Mouse (Mus musculus) heart, adult 18-20 months (tissue): Measurements from ENCODE around the gene Gm42791. TPM values are rescaled to one million over a fixed set of nuclear protein-coding genes. Genes with fewer than 3 reads are reported as not detected.

Experiments
- DNase-seq, 2 experiments: peaks; one replicate each; pipeline ENCODE4 v3.0.0; 2021 to 2022; ENCODE audit warnings: mixed read lengths in 1 of 2
- total RNA-seq, 2 experiments: library from RNA; stranded (reverse); gene quantifications; 2 replicates each; pipeline ENCODE4 v1.2.3; 2021

Gene Gm42791
- total RNA-seq, 2 experiments from 2014 or later = 2.7 to 5.3 TPM

GRCm38 (mm10) chr5:149007295-149007646 lies 12.3 kb upstream of the Gm42791 start:
- peak; percentile 18 to 63 for DNase-seq

DNA sequence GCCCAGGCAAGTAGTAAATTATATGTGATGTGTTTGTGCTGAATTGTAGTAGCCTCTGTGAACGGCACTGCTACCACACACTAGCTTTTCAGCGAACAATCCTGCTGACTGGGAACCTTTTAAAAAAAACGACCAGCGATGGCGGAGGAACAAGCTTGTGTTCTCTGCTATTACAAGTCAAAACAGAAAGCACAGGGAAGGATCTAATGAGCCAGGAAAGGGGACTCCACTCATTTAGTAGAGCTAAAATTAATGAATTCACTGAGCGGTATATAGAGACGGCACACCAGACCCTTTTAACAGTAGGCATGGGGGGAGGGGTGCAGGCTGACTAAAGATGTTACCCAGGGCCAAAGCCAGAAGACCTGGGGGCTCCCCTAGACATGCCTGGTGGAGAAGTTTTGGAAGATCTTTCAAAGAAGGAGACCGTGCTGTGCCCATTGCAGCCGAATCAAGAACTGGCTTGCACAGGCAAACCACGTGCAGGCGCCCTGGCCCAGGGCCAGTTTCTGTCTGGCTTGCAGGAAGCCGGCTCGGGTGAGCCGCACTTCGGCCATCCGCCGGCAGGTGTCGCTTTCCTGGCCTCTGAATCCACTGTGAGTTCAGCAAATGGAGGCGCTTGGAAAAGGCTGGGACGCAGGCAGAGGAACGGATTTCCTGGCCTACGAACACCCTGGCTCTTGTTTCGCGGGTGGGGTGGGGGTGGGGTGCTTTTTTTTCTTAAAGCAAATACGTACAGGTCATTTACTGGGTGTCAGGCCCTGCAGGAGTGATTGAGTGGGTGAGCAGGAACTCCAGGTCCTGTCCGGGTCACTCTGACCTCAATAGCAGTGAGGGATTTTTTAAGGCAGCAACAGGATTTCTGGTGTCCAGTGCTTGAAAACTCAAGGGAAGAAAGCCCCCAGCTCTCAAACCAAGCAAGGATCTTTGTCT lies 11.7 kb upstream of the Gm42791 start:
- DNase-seq = peak; percentile 99 to 100

DNA sequence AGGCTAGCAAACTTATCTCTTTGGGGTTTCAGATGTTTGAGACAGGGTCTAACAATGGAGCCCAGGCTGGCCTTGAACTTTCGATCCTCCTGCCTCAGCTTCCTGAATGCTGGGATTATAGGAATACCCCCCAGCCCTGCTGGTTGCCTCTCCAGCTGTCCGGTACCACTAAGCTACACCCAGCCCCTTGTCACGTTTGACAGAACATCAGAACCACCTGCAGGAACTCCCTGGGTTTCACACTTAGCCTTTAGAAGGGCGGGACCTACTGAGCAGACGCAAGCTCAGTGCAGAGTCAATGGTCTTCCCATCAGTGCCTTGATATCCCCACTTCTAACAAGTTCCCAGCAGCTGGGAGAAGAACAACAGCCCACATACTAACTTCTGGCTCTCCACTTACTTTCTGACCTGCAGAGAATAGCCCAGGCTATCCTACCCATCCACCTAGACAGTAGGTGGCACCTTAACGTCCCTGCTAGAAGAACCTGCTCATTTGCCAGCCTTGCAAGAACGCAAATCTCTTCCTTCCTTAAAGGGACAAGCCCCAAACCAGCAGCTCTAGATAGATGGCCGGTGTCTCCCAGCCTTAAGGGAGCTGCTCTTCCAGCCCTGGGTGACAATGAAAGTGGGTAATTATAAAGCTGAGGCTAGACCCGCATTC lies 10.9 kb upstream of the Gm42791 start:
- DNase-seq = no peak

GRCm38 (mm10) chr5:149005083-149005482 lies 10.1 kb upstream of the Gm42791 start:
- DNase-seq = no peak

- no peak for DNase-seq
Observed at GRCm38 (mm10) chr5:149003137-149003536, 8.2 kb upstream of the Gm42791 start.

- no peak for DNase-seq
Observed at GRCm38 (mm10) chr5:149002803-149003115, 7.8 kb upstream of the Gm42791 start.

DNA sequence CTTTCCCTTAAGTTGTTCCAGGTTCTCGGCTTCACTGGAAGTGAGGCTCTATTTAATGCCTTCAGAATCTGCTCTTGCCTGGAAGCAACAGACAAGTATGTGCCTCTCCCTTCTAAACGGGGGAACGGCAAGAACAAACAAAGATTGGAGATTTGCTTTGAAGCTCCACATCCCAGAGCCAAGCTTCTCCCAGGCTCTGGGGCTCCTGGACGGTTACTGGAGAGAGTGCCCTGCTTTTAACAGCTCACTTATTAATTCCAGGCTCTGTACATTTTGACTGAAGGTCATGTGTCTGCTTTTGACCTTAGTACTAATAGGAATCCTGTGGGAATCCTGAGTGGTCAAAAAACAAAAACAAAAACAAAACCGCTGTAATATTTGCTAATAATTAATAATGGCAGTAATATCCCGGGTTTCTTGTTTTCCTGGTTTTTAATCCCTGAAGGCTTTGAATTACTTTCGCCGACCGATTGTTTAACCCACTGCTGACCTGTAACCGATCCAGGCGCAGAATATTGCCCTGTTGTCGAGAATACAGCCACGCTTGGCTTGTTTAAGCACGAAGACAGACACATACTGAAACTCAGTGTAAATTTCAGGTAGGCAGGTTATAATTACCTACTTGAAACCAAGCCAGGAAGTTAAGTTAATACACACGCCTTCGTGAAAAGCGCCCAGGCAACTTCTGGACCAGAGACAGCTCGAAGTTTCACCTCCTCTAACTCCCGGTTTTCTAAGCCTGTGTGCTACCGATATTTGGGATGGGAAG lies 7.3 kb upstream of the Gm42791 start:
- no peak for DNase-seq

DNA sequence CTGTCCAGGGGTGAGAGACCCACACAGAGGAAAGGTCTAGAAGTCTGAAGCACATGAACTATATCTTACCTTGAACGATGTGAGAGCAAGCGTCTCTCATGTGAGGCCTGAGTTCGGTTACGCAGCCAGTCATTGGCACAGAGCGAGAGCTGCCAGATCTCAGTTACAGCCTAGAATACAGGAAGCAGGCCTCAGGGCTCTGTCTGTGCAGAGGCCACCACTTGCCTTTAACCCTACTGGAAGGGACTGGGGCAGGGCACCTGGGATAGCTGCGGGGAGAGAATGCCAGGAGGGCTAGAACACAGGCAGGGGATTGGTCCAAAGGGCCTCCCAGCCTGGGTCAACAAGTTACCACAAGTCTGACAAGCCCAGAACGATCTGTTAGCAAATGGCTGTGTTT lies 4.9 kb upstream of the Gm42791 start:
- DNase-seq = no peak

GRCm38 (mm10) chr5:148998512-148998911 lies 3.6 kb upstream of the Gm42791 start:
- no peak for DNase-seq

DNA sequence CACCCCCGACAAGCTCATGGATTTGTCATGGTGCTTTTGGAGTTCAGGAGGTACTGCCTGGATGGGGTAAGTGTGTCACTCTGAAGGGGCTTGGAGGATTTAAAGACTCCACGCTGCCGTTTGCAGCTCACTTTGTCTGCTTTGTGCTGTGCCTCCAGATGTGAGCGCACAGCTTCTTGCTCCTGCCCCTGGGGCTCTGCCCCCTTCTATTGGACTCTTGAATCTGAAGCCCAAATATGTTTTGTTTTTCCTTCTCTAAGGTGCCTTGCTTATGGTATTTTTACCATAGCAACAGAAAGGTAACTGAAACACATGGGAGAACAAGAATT lies 1.7 kb upstream of the Gm42791 start:
- DNase-seq = no peak

DNA sequence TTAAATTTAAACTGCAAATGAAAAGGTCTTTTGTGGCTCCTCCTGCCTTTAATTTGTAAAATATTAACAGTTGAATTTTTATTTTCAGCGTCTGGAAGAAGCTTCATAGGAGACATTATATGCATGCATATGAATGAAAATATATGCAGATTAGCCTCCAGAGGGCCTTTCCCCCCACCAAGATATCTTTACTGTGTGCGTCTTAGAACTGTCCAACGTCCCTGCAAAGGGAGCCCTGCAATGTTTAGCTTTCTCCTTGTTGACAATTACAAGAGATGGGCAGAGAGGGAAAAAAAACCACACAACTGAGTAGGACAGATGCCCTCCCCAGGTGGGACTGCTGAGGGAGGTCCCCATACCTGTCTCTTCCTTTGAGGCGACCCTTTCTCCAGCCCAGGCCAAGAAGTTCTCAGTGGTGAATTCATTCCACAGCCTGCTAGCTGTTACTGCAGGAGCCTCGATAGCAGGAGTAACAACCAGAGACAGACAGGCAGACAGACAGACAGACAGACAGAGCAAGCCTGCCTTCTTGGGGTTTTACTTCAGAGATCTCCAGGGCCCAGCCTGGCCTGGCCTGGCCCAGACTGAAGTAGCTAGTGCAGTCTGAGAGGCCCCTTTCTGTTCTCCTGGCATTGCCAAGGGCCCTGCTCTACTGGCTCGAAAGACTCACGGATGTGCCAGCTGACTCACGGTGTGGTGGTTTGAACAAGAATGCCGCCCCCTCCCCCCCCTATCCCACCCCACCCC lies 1.2 kb upstream of the Gm42791 start:
- no peak for DNase-seq

- DNase-seq = no peak
Observed at GRCm38 (mm10) chr5:148994311-148994705, 639 bp downstream of the Gm42791 start.

DNA sequence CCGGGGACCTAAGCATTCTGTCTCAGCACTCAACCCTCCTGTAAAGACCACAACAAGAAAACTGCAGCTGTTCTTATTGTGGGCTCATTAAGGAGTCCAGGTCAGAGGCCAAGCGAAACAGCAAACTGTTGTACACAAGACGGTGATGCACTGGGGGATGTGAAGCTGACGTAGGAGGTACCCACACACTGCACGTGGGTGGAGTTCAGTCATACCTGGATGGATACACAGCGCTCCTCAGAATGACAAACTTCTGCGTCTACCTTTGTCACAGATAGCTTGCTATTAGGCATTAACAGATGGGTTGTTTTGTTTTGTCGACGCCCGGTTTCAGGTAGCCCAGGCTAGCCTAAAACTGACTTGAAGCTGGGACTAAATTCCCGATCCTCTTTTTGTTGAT lies 2.3 kb downstream of the Gm42791 start:
- DNase-seq = no peak

- peak; percentile 29 to 49 for DNase-seq
Observed at GRCm38 (mm10) chr5:148990891-148991311, 4.0 kb downstream of the Gm42791 start.

- no peak for DNase-seq
Observed at GRCm38 (mm10) chr5:148989480-148989879, 5.5 kb downstream of the Gm42791 start.

- DNase-seq = no peak
Observed at GRCm38 (mm10) chr5:148984961-148985360, 10.0 kb downstream of the Gm42791 start.

DNA sequence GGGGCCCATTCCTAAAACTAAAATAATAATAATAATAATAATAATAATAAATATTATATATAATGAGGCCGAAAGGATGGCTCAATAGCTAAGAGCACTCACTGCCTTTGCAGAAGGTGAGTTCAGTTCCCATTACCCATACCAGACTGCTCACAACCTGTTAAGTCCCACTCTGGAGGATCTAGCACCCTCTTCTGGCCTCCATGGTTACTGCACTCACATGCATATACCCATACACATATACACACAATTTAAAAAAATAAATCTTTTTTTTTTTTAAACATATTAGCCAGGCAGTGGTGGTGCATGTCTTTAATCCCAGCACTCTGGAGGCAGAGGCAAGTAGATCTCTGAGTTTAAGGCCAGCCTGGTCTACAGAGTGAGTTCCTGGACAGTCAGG lies 11.3 kb downstream of the Gm42791 start:
- no peak for DNase-seq

- DNase-seq = no peak
Observed at GRCm38 (mm10) chr5:148983108-148983664, 11.8 kb downstream of the Gm42791 start.

DNA sequence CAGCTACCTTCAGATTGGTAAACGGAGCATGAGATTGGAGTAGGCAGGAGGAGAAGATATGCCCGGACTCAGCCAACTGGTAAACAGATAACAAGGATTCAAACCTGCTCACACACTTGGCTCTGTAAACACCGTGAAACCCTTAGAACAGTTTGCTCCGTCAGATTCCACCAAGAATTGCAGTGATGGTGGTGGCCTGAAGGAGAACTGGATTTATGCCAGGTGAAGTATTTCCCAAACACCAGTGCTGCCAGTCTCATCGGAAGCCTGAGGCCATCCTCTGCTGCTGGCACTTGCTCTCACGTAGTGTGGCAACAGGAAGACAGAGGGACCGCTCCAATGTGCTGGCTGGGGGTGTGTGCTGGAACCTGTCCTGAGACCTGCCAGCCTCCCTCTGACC lies 12.6 kb downstream of the Gm42791 start:
- no peak for DNase-seq

DNA sequence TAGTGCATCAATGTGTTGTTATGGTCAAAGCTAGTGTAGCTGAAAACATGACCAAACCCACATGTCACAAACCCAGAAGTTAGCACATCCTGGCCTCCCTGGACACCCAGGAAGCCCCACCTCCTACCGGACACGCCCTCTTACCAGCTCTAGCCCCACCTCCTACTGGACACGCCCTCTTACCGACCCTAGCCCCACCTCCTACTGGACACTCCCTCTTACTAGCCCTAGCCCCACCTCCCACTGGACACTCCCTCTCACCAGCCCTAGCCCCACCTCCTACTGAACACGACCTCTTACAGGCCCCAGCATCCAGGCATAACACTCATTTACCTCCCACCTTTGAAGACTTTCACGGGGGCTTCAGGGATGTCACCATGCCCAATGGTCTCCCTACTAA lies 14.3 kb downstream of the Gm42791 start:
- no peak for DNase-seq

- DNase-seq = no peak
Observed at GRCm38 (mm10) chr5:148978458-148979165, 16.3 kb downstream of the Gm42791 start.
